Mouse (Mus musculus) CD4-positive, CD25-positive, alpha-beta regulatory T cell, adult 2 months (primary cell): ENCODE data around the gene Zfp575.
A peak's percentile ranks its signal among the peaks of the same experiment; 100 is the strongest.

Experiments used
- DNase-seq: peaks from one replicate; pipeline ENCODE4 v3.0.0-alpha.2; 2012; ENCODE audit warnings: low read depth, low spot score

Gene Zfp575

GRCm38 (mm10) chr7:24563837-24564206, 23.6 kb downstream of the Zfp575 start:
- no peak for DNase-seq

- no peak for DNase-seq
Measured at GRCm38 (mm10) chr7:24563191-24563836, 24.1 kb downstream of the Zfp575 start.

DNA sequence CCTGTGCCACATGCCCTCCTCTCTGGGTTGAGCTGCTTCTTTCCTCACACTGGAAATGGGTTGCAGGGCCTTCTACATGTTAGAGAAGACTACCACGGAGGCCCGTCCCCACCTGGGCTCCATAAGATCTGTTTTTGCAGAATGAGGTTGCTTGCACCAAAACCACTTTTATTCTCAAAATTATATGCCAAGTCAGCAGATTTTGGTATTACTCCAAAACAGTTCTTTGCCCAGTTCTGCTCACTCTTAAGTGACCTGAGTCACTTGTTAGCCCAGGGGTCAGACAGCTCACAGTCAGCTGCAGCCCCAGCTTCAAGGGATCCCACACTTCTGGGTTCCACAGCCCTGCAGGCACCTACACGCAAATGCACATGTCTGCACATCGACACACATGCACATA, 26.0 kb downstream of the Zfp575 start:
- no peak for DNase-seq

DNA sequence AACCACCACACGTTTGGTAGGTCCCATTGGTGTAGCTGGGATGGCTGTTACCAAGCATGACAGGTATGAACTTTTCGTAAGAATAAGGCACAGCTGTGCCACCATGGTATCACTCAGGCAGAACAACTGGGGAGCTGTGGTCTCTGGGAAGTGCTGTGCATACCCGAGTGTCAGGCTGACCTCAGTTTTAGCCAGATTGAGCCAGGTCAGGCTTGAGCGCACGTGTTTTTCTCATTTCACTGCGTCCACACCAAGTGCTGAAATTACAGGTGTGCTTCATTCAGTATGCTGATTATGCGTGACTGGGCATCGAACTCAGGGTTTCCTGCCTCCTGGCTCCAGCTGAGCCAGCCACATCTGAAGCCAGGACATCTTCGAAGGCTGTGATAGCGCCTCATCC, 31.7 kb downstream of the Zfp575 start:
- DNase-seq = no peak

GRCm38 (mm10) chr7:24551985-24552759, 35.3 kb downstream of the Zfp575 start:
- no peak for DNase-seq

- DNase-seq = no peak
Measured at GRCm38 (mm10) chr7:24547534-24548036, 39.9 kb downstream of the Zfp575 start.

DNA sequence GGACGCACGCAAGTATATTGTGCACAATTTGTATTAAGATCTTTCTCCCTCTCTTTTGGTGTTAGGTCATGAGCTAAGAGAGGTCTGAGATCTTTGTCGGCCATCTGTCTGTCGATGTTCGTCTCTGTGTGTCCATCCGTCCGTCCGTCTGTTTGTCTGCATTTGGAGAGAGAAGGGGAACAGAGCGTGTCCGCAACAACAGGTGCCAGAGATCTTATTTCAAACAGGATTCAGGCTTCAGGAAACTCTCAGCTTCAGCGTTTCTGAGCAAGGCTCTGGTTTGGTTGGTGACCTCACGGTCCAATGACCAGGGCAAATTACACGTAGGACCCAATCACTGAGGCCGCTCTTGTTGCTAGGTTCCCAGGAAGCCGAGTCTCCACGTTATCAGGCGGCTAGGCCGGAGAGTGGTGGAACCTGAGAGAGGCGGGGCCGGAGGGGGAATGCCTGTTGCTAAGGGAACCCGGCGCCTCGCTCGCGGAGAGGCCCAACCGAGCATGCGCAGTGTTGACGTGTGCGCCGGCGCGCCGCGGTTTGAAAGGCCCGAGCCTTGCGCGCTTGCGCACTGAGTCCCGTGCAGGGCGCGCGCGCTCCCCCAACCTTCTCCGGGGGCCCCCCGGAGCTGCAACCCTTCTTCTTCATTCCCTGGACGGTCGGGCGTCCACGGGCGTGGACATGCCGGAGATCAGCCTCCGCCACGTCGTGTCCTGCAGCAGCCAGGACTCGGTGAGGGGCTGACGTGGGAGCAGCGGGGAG, 40.6 kb downstream of the Zfp575 start:
- DNase-seq = peak; percentile 99

- DNase-seq = no peak
Measured at GRCm38 (mm10) chr7:24546068-24546614, 41.3 kb downstream of the Zfp575 start, which contains the start of the genes Pinlyp and Xrcc1. TSS of gene Pinlyp (minus strand) at chr7:24546118. TSS of gene Xrcc1 (plus strand) at chr7:24546289.

- peak; percentile 39 for DNase-seq
Measured at GRCm38 (mm10) chr7:24544506-24544905, 42.9 kb downstream of the Zfp575 start.

DNA sequence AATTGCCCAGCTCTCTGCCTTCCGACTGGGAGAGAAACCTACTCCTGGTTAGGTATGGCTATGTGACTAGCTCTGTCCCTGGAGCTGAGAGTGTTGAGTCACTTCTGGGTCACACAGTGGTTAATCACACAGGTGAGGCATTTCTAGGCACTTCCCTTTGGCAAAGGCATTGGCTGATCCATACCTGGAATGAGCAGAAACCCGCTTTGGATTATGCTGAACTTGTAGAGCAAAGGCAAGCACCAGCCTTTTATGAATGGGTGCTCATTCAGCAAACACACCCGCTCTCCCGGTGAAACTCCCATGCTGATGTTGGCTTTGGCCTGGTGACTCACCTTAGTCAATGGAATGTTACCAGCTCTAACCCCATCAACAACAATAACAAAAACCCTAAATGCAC, 47.8 kb downstream of the Zfp575 start:
- DNase-seq = no peak

GRCm38 (mm10) chr7:24538701-24539100, 48.7 kb downstream of the Zfp575 start:
- no peak for DNase-seq

- DNase-seq = no peak
Measured at GRCm38 (mm10) chr7:24538154-24538553, 49.3 kb downstream of the Zfp575 start.

GRCm38 (mm10) chr7:24537591-24537990, 49.9 kb downstream of the Zfp575 start:
- DNase-seq = no peak

DNA sequence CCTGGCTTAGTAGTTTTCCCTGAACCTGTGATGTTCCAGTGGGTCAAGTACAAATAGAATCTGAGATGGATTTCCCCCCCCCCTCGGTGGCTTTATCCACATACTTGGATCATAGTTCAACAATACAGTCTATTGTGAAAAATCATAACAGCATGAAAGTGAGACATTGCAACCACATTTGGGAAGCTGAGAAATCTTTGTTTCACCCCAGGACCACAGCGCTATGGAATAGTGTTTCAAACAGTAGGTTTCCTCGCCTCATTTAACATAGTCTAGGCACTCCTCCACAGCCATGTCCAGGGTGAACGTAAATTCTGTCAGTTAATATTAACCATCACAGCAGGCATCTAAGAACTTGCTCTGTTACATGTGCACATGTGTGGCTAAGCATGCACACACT, 50.4 kb downstream of the Zfp575 start:
- DNase-seq = no peak

GRCm38 (mm10) chr7:24534301-24534700, 53.1 kb downstream of the Zfp575 start:
- no peak for DNase-seq
